Mouse (Mus musculus) myocyte (in vitro differentiated cells): ENCODE data around the gene Pde7b. TPM values are rescaled to one million over a fixed set of nuclear protein-coding genes. Genes with fewer than 3 reads are reported as not detected.

ENCODE experiments used
- H3K27me3 ChIP-seq: one replicate; pipeline ENCODE4 v1.6.1; 2011; ENCODE audit not compliant: control insufficient read depth, insufficient read depth, insufficient read length
- H3K36me3 ChIP-seq: one replicate; pipeline ENCODE4 v1.6.1; 2011; ENCODE audit not compliant: control insufficient read depth, insufficient read depth
- H3K4me2 ChIP-seq: one replicate; pipeline ENCODE4 v1.6.1; 2011; ENCODE audit warnings: low read depth, control low read depth
- H3K4me3 ChIP-seq: one replicate; pipeline ENCODE4 v1.5.1; 2011; ENCODE audit warnings: mild to moderate bottlenecking, control low read depth, moderate library complexity
- H3K79me2 ChIP-seq: one replicate; pipeline ENCODE4 v1.6.1; 2011; ENCODE audit not compliant: control insufficient read depth, insufficient read depth
- H3ac ChIP-seq: one replicate; pipeline ENCODE4 v1.6.1; 2011; ENCODE audit not compliant: control insufficient read depth, insufficient read length
- CEBPB ChIP-seq: IDR thresholded peaks from 2 replicates; pipeline ENCODE4 v1.6.1; 2011; ENCODE audit warnings: mild to moderate bottlenecking, moderate library complexity; ENCODE audit not compliant: poor library complexity, insufficient read depth, severe bottlenecking
- E2F4 ChIP-seq: IDR thresholded peaks from one replicate; pipeline ENCODE4 v1.6.1; 2011; ENCODE audit warnings: mild to moderate bottlenecking, control low read depth, moderate library complexity; ENCODE audit not compliant: insufficient read depth
- MAX ChIP-seq: IDR thresholded peaks from one replicate; pipeline ENCODE4 v1.6.1; 2011; ENCODE audit warnings: low read depth, mild to moderate bottlenecking, control low read depth
- MYOD1 ChIP-seq, 3 experiments: IDR thresholded peaks; one replicate each; pipeline ENCODE4 v1.6.1; 2011; ENCODE audit warnings: control low read depth in 2 of 3, low read depth in 2 of 3, mild to moderate bottlenecking in 2 of 3, moderate library complexity in 1 of 3; ENCODE audit not compliant: insufficient read length in 2 of 3, control insufficient read depth in 1 of 3
- MYOG ChIP-seq, 3 experiments: IDR thresholded peaks; one replicate each; pipeline ENCODE4 v1.6.1; 2011; ENCODE audit warnings: control low read depth in 2 of 3, low read depth in 2 of 3, mild to moderate bottlenecking in 2 of 3; ENCODE audit not compliant: insufficient read length in 2 of 3, control insufficient read depth in 1 of 3, insufficient read depth in 1 of 3
- POLR2A ChIP-seq: IDR thresholded peaks from one replicate; pipeline ENCODE4 v1.6.1; 2011; ENCODE audit warnings: low read depth, mild to moderate bottlenecking, control low read depth, moderate library complexity; ENCODE audit not compliant: insufficient read length
- POLR2AphosphoS2 ChIP-seq: IDR thresholded peaks from one replicate; pipeline ENCODE4 v1.6.1; 2011; ENCODE audit warnings: low read depth, control low read depth; ENCODE audit not compliant: insufficient read length
- REST ChIP-seq: IDR thresholded peaks from one replicate; pipeline ENCODE4 v1.6.1; 2011; ENCODE audit warnings: mild to moderate bottlenecking, control low read depth, moderate library complexity; ENCODE audit not compliant: insufficient read depth, insufficient read length
- SRF ChIP-seq: IDR thresholded peaks from one replicate; pipeline ENCODE4 v1.6.1; 2011; ENCODE audit warnings: low read depth; ENCODE audit not compliant: control insufficient read depth, insufficient read length
- TCF12 ChIP-seq: IDR thresholded peaks from one replicate; pipeline ENCODE4 v1.6.1; 2011; ENCODE audit warnings: mild to moderate bottlenecking, control low read depth; ENCODE audit not compliant: poor library complexity, insufficient read depth, severe bottlenecking
- TCF3 ChIP-seq: IDR thresholded peaks from one replicate; pipeline ENCODE4 v1.6.1; 2011; ENCODE audit warnings: low read depth, control low read depth; ENCODE audit not compliant: insufficient read length
- USF1 ChIP-seq: IDR thresholded peaks from one replicate; pipeline ENCODE4 v1.6.1; 2011; ENCODE audit warnings: low read depth, mild to moderate bottlenecking, control low read depth, moderate library complexity
- polyA plus RNA-seq: library from polyadenylated mRNA; unstranded; fragments of >200 nt; fragmentation: generic; extraction: Trizol; gene quantifications from one replicate; pipeline ENCODE4 v1.2.1, GENCODE M21; 2012; ENCODE audit warnings: missing spikeins

The Pde7b gene
- polyA plus RNA-seq, 1 experiment: 0.16 TPM

DNA sequence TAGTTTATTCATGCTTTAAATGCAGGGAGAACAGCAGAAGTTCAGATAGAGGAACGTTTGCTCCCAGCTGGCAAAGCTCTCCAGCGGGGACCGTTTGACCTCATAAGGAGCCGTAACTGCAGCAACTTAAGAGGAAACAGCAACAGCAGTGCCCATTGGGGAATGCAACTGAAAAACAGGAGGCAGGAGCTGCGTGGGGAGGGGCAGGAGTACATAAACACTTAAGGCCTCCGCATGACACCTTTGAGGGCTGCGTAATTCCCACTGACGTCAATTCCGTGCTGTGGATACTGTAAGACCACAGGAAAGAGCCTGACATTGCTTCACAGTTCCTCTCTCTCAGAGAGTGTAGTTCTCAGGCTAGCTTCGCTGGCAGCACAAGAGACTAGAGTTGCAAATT lies 219.4 kb downstream of the Pde7b start:
- no peak for TF ChIP-seq SRF
- no peak for TF ChIP-seq MAX
- TF ChIP-seq USF1: no peak
- no peak for TF ChIP-seq POLR2AphosphoS2
- TF ChIP-seq MYOG (IDR thresholded peaks at IDR 0.05; ENCODE audit: control insufficient read depth in 1 of 3, insufficient read depth in 1 of 3, insufficient read length in 2 of 3, low read depth in 2 of 3): no peak
- no peak for TF ChIP-seq REST
- TF ChIP-seq POLR2A: no peak
- no peak for TF ChIP-seq TCF12
- TF ChIP-seq CEBPB: no peak
- TF ChIP-seq MYOD1 (IDR thresholded peaks at IDR 0.05; ENCODE audit: control insufficient read depth in 1 of 3, insufficient read length in 2 of 3, low read depth in 2 of 3): no peak
- no peak overlapping the region for H3K4me2 ChIP-seq
- no peaks in the 10 kb centered on the region for H3K36me3 ChIP-seq
- no peak overlapping the region for H3ac ChIP-seq
- H3K79me2 ChIP-seq: no peaks in the 10 kb centered on the region
- H3K4me3 ChIP-seq: no peak overlapping the region
- H3K27me3 ChIP-seq: no peaks in the 10 kb centered on the region

DNA sequence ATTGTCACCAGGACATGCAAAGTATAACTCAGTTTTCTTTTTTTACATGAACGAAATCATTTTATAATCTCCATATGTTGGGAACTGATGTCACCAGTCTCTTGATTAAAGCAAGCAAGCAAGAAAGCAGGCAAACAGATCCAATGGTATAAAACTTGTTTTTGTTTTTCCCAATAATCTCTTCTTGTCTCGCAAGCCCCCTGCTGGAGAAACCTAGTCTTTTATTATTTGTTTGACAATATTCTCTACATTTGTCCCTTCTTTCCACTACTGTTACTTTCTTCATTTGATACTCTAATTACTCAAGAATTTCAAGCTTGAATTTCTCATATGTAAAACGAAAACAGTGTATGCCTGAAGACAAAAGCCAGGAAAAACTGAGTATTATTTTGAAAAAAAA lies 220.1 kb downstream of the Pde7b start:
- Histone ChIP-seq H3ac (no peak overlapping the region), H3K79me2 (no peaks in the 10 kb centered on the region), H3K36me3 (no peaks in the 10 kb centered on the region), H3K4me2 (no peak overlapping the region), H3K4me3 (no peak overlapping the region), H3K27me3 (no peaks in the 10 kb centered on the region)
- TF ChIP-seq USF1 (no peak), E2F4 (no peak), MAX (no peak), MYOD1 (IDR thresholded peaks at IDR 0.05; ENCODE audit: control insufficient read depth in 1 of 3, insufficient read length in 2 of 3, low read depth in 2 of 3) (no peak), SRF (no peak), MYOG (IDR thresholded peaks at IDR 0.05; ENCODE audit: control insufficient read depth in 1 of 3, insufficient read depth in 1 of 3, insufficient read length in 2 of 3, low read depth in 2 of 3) (no peak), TCF12 (no peak), POLR2AphosphoS2 (no peak), TCF3 (no peak), POLR2A (no peak), REST (no peak), CEBPB (no peak)

DNA sequence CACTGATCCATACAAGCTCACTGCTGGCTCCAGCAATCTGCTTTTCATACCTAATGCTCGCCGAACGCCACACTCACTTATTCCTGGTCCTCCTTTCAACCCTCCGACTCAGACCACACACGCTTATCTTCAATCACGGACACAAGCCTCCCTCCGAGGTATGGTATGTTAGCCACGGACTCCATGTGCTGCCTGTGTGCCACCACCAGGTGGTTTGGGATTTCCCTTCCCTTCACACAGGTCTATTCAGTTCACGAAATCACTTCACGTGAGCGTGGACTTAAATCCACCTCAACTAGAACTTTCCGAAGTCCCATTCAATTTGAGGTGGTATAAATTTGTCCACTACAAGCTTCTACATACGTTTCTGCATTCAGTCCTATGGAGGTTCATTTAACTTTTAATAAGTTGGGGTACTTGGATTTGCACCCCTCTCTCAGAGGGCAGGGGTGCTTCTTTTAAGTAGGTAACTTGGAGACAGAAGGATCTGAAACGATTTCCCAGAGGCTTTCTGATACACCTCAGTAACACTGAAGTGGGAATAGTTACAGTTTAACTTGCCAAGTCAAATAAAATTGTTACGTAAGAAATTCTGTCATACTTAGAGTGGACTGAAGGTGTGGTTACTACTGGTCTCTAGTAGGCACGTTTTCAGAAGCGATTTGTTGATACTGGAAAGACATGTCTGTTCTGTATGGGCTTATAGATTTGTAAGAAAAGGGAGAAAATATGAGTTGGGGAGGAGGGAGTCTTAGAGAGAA lies 221.4 kb downstream of the Pde7b start:
- no peak overlapping the region for H3K4me2 ChIP-seq
- no peak overlapping the region for H3K4me3 ChIP-seq
- no peaks in the 10 kb centered on the region for H3K79me2 ChIP-seq
- no peak for TF ChIP-seq MAX
- TF ChIP-seq SRF: no peak
- no peak for TF ChIP-seq POLR2A
- no peak for TF ChIP-seq USF1
- TF ChIP-seq CEBPB: no peak
- TF ChIP-seq E2F4: no peak
- no peak for TF ChIP-seq MYOD1 (IDR thresholded peaks at IDR 0.05; ENCODE audit: control insufficient read depth in 1 of 3, insufficient read length in 2 of 3, low read depth in 2 of 3)
- no peak overlapping the region for H3ac ChIP-seq
- no peaks in the 10 kb centered on the region for H3K27me3 ChIP-seq
- no peaks in the 10 kb centered on the region for H3K36me3 ChIP-seq

DNA sequence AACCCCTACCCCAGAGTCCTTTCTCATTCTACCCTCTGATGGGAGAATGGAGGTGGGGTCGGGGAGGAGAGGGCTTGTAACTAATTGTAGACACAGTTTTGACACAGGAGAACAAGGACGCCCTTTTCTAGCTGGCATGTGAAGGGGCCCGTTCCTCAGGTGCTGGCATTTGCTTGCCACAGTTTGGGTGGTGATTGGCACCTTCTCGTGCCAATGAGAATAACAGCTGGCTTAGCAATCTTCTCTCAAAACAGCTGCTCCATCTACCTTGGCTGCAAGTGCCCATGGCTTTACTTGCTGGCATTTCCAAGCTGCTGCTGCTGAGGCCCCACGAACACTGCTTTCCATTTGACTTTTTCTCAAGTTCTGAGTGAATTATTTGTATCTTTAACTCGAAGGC lies 223.7 kb downstream of the Pde7b start:
- Histone ChIP-seq H3K36me3 (no peaks in the 10 kb centered on the region), H3K4me2 (no peak overlapping the region), H3K4me3 (no peak overlapping the region), H3ac (no peak overlapping the region), H3K27me3 (no peaks in the 10 kb centered on the region), H3K79me2 (no peaks in the 10 kb centered on the region)
- TF ChIP-seq TCF3 (no peak), REST (no peak), POLR2A (no peak), E2F4 (no peak), CEBPB (no peak), POLR2AphosphoS2 (no peak), SRF (no peak), MYOG (IDR thresholded peaks at IDR 0.05; ENCODE audit: control insufficient read depth in 1 of 3, insufficient read depth in 1 of 3, insufficient read length in 2 of 3, low read depth in 2 of 3) (no peak), MYOD1 (IDR thresholded peaks at IDR 0.05; ENCODE audit: control insufficient read depth in 1 of 3, insufficient read length in 2 of 3, low read depth in 2 of 3) (no peak), TCF12 (no peak), USF1 (no peak), MAX (no peak)

DNA sequence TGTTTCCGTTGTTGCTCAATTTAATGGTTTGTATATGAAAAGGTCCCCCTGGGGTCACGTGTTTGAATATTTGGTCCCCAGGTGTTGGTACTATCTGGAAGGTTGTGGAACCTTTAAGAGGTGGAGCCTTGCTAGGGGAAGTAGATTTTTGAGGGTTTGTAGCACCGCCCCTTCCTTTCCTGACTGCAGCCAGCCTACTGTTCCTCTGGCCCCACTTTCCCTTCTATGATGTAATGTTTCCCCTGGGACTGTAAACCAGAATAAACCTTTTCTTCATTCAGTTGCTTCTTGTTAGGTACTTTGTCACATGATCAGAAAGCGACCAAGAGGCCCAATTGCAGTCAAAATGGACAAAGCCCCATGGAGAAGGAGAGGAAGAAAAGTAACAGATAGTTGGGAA lies 229.8 kb downstream of the Pde7b start:
- Histone ChIP-seq H3K4me3 (no peak overlapping the region), H3K4me2 (no peak overlapping the region), H3ac (no peak overlapping the region), H3K36me3 (no peaks in the 10 kb centered on the region), H3K27me3 (no peaks in the 10 kb centered on the region), H3K79me2 (no peaks in the 10 kb centered on the region)
- no peak for TF ChIP-seq MYOD1 (IDR thresholded peaks at IDR 0.05; ENCODE audit: control insufficient read depth in 1 of 3, insufficient read length in 2 of 3, low read depth in 2 of 3)
- TF ChIP-seq CEBPB: no peak
- no peak for TF ChIP-seq E2F4
- no peak for TF ChIP-seq TCF3
- no peak for TF ChIP-seq SRF
- no peak for TF ChIP-seq POLR2AphosphoS2
